Mouse (Mus musculus) monocyte, adult 5-6 weeks (primary cell): ENCODE measurements at regions not wholly inside any gene's neighbourhood (a gene's known extent, or its start where the extent isn't known, plus 50 kb on each side); places are given as distances from the start of the nearest gene placed in this dataset.

Experiments used
- ATAC-seq: fragments of 153-309, 156-312 bp; replicated peaks from 2 replicates; pipeline ENCODE4 v1.8.0; 2017; ENCODE audit warnings: mild to moderate bottlenecking; ENCODE audit not compliant: low TSS enrichment, insufficient number of reproducible peaks, severe bottlenecking, poor library complexity, low FRiP score

DNA sequence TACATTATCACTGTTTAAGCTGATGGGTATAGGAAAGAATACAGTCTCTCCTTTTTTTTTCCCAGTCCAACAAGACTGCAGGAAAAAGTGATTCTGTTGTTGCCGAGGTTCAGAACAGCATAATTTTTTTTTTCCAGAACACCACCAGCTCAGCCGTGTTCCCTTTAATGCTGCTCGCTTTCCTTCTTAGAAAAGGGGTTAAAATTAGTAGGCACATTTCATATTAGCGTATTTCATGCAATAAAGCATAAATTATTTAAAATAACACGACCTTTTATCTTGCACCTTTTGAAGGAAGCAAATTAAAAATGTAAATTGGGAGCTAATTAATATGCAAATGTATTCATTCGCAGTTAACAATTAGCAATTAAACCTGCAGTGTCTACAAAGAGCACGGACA lies 50.3 kb upstream of the Vrk1 start:
- no peak for ATAC-seq
